Mouse (Mus musculus) adrenal gland, postnatal 4 days (tissue): Measurements from ENCODE around the gene Kri1. TPM values are rescaled to one million over a fixed set of nuclear protein-coding genes. Genes with fewer than 3 reads are reported as not detected.
"Not testable (repeated sequence)": the region's sequence is repeated elsewhere in the genome, so short reads cannot be mapped to it uniquely, and the experiment has no call there.

Experiments
- DNase-seq, 2 experiments: peaks; one replicate each; pipeline ENCODE4 v3.0.0; 2021 to 2022; ENCODE audit warnings: low spot score in 2 of 2, mixed read lengths in 2 of 2
- total RNA-seq, 2 experiments: library from RNA; stranded (reverse); gene quantifications; 2 replicates each; pipeline ENCODE4 v1.2.3; 2021

The Kri1 gene
- total RNA-seq, 2 experiments from 2014 or later: 40.2 to 41.8 TPM

- no peak for DNase-seq
These were observed 12.6 kb downstream of the Kri1 start for GRCm38 (mm10) chr9:21275013-21275710.

GRCm38 (mm10) chr9:21274336-21274735 lies 13.4 kb downstream of the Kri1 start:
- DNase-seq: no peak

- DNase-seq: no peak
These were observed 14.1 kb downstream of the Kri1 start for GRCm38 (mm10) chr9:21273520-21274228.

GRCm38 (mm10) chr9:21273094-21273493 lies 14.7 kb downstream of the Kri1 start:
- no peak for DNase-seq

- DNase-seq: no peak
These were observed 15.4 kb downstream of the Kri1 start for GRCm38 (mm10) chr9:21272391-21272790.

GRCm38 (mm10) chr9:21269590-21269989 lies 18.2 kb downstream of the Kri1 start:
- DNase-seq: not testable (repeated sequence)

- DNase-seq: no peak
These were observed 19.5 kb downstream of the Kri1 start for GRCm38 (mm10) chr9:21268305-21268704.

- no peak for DNase-seq
These were observed 20.9 kb downstream of the Kri1 start for GRCm38 (mm10) chr9:21266889-21267288.

GRCm38 (mm10) chr9:21265611-21266010 lies 22.2 kb downstream of the Kri1 start:
- DNase-seq: no peak

- peak; percentile 94 to 98 for DNase-seq
These were observed 22.7 kb downstream of the Kri1 start, which contains the start of gene Atg4d for GRCm38 (mm10) chr9:21265000-21265561. Gene Atg4d (plus strand): TSS chr9:21265293.

GRCm38 (mm10) chr9:21264272-21264999 lies 23.3 kb downstream of the Kri1 start:
- no peak for DNase-seq

GRCm38 (mm10) chr9:21261831-21262230 lies 25.9 kb downstream of the Kri1 start:
- no peak for DNase-seq

- no peak for DNase-seq
These were observed 27.2 kb downstream of the Kri1 start for GRCm38 (mm10) chr9:21260491-21261040.

- DNase-seq: not testable (repeated sequence)
These were observed 31.4 kb downstream of the Kri1 start for GRCm38 (mm10) chr9:21256349-21256748.

GRCm38 (mm10) chr9:21254690-21255089 lies 33.1 kb downstream of the Kri1 start:
- DNase-seq: no peak

- DNase-seq: no peak
These were observed 36.5 kb downstream of the Kri1 start for GRCm38 (mm10) chr9:21251116-21251735.

- no peak for DNase-seq
These were observed 37.3 kb downstream of the Kri1 start for GRCm38 (mm10) chr9:21250509-21250908.

- no peak for DNase-seq
These were observed 37.9 kb downstream of the Kri1 start for GRCm38 (mm10) chr9:21249629-21250508.

GRCm38 (mm10) chr9:21248326-21248725 lies 39.4 kb downstream of the Kri1 start, which contains the start of gene S1pr5:
Gene S1pr5 (minus strand): TSS chr9:21248443.
- no peak for DNase-seq

GRCm38 (mm10) chr9:21246342-21246741 lies 41.4 kb downstream of the Kri1 start:
- DNase-seq: no peak
